Mouse (Mus musculus) lung, adult 2 months (tissue): ENCODE measurements around the gene Fxyd5.

Experiments
- CTCF ChIP-seq: fragments of 200-500 bp; IDR thresholded peaks from 2 replicates; pipeline ENCODE4 v1.5.1; 2011; ENCODE audit warnings: mild to moderate bottlenecking, low read length, control low read depth; ENCODE audit not compliant: insufficient read depth
- POLR2A ChIP-seq: fragments of 200-500 bp; IDR thresholded peaks from 2 replicates; pipeline ENCODE4 v1.6.1; 2011; ENCODE audit warnings: low read depth, mild to moderate bottlenecking, control low read depth, low read length, borderline replicate concordance; ENCODE audit errors: extremely low read depth

- TF ChIP-seq CTCF (no peak), POLR2A (no peak)
Measured at GRCm38 (mm10) chr7:31063074-31063560, 20.8 kb upstream of the Fxyd5 start.
